8 mouse cellular contexts compared by ENCODE assay signal in genomic region chr15:5117031-5117601, GRCm38 (mm10). TPM values are rescaled to one million over a fixed set of nuclear protein-coding genes. Genes with fewer than 3 reads are reported as not detected.
DNase-seq lines count a peak whose midpoint lies in the region; ATAC-seq and TF ChIP-seq lines count a peak whose summit lies in the region.

No protein-coding gene starts in this region.

- H3K9ac ChIP-seq in lung, embryonic 14.5 days = peak overlapping the region; percentile 92
- H3K9ac ChIP-seq in intestine, embryonic 14.5 days (ENCODE audit: low read length) = peak overlapping the region; percentile 92

- H3K9me3 ChIP-seq in lung, embryonic 14.5 days (ENCODE audit: low read depth, low read length) = no peaks in the 10 kb centered on the region
- H3K9me3 ChIP-seq in embryonic facial prominence, embryonic 10.5 days = no peaks in the 10 kb centered on the region
- H3K9me3 ChIP-seq in intestine, embryonic 14.5 days (ENCODE audit: control insufficient read depth, low read length) = no peaks in the 10 kb centered on the region
- no peaks in the 10 kb centered on the region for H3K9me3 ChIP-seq in megakaryocyte, embryonic 14.5 days

- no peak for TF ChIP-seq CTCF in lung, embryonic 14.5 days (IDR thresholded peaks at IDR 0.05; ENCODE audit: low read depth)

- ATAC-seq in lung, embryonic 14.5 days (ENCODE audit: insufficient read depth) = no peak
- no peak for ATAC-seq in intestine, embryonic 14.5 days (replicated peaks; ENCODE audit: low FRiP score, low TSS enrichment, low read depth)

- peak overlapping the region; percentile 88 for H3K27ac ChIP-seq in lung, embryonic 14.5 days (ENCODE audit: low read depth)
- peak overlapping the region; percentile 93 for H3K27ac ChIP-seq in embryonic facial prominence, embryonic 10.5 days (replicated peaks)
- peak overlapping the region; percentile 89 for H3K27ac ChIP-seq in intestine, embryonic 14.5 days (ENCODE audit: low read depth)

- H3K27me3 ChIP-seq in lung, embryonic 14.5 days (ENCODE audit: insufficient read depth, low read length) = no peaks in the 10 kb centered on the region
- H3K27me3 ChIP-seq in embryonic facial prominence, embryonic 10.5 days (replicated peaks; ENCODE audit: low read depth, poor library complexity, severe bottlenecking) = no peaks in the 10 kb centered on the region
- H3K27me3 ChIP-seq in intestine, embryonic 14.5 days (replicated peaks; ENCODE audit: control insufficient read depth, insufficient read depth, low read length) = no peaks in the 10 kb centered on the region
- H3K27me3 ChIP-seq in megakaryocyte, embryonic 14.5 days (replicated peaks) = peaks cover 7% of the 10 kb centered on the region

- intact Hi-C loops in left cerebral cortex, postnatal 10 days (cut with DNase I) = loop anchor here (5.0 kb wide), 1 partner anchor 70 kb away; the partner anchor contains the start of gene Ttc33

- H3K4me3 ChIP-seq in lung, embryonic 14.5 days (ENCODE audit: low read depth, low read length) = peak overlapping the region; percentile 86
- H3K4me3 ChIP-seq in embryonic facial prominence, embryonic 10.5 days = peak overlapping the region; percentile 87
- H3K4me3 ChIP-seq in intestine, embryonic 14.5 days (ENCODE audit: low read depth, low read length) = peak overlapping the region; percentile 95
- H3K4me3 ChIP-seq in megakaryocyte, embryonic 14.5 days (replicated peaks) = peak overlapping the region; percentile 99

- H3K4me1 ChIP-seq in lung, embryonic 14.5 days (ENCODE audit: insufficient read depth) = no peaks in the 10 kb centered on the region
- peaks cover 20% of the 10 kb centered on the region for H3K4me1 ChIP-seq in embryonic facial prominence, embryonic 10.5 days
- peaks cover 16% of the 10 kb centered on the region for H3K4me1 ChIP-seq in intestine, embryonic 14.5 days (replicated peaks; ENCODE audit: control insufficient read depth, insufficient read depth, low read length)
- peaks cover 54% of the 10 kb centered on the region for H3K4me1 ChIP-seq in megakaryocyte, embryonic 14.5 days

- H3K36me3 ChIP-seq in lung, embryonic 14.5 days (ENCODE audit: insufficient read depth) = peaks cover 46% of the 10 kb centered on the region
- H3K36me3 ChIP-seq in embryonic facial prominence, embryonic 10.5 days (replicated peaks) = peaks cover 50% of the 10 kb centered on the region
- peaks cover 47% of the 10 kb centered on the region for H3K36me3 ChIP-seq in intestine, embryonic 14.5 days (ENCODE audit: control insufficient read depth, insufficient read depth, low read length)
- peaks cover 46% of the 10 kb centered on the region for H3K36me3 ChIP-seq in megakaryocyte, embryonic 14.5 days (replicated peaks; ENCODE audit: low read length)

- DNase-seq in lung, embryonic 14.5 days = no peak
- DNase-seq in lung, postnatal 14 days = no peak
- DNase-seq in embryonic facial prominence, embryonic 10.5 days (ENCODE audit: low spot score) = no peak
- DNase-seq in intestine, embryonic 14.5 days (ENCODE audit: low spot score) = no peak
- no peak for DNase-seq in ovary, postnatal 10 days (ENCODE audit: low spot score)
- no peak for DNase-seq in left cerebral cortex, postnatal 10 days (ENCODE audit: extremely low spot score in 1 of 2, low spot score in 2 of 2)
- DNase-seq in layer of hippocampus, postnatal 25 days (ENCODE audit: extremely low spot score in 1 of 2, low spot score in 1 of 2) = no peak

- under 1% methylated on average over 22 of the region's 22 CpGs for WGBS in lung, embryonic 14.5 days
- 3% methylated on average over 22 of the region's 22 CpGs for WGBS in embryonic facial prominence, embryonic 10.5 days
- WGBS in intestine, embryonic 14.5 days = 1% methylated on average over 22 of the region's 22 CpGs

- peak overlapping the region; percentile 89 for H3K4me2 ChIP-seq in lung, embryonic 14.5 days
- peak overlapping the region; percentile 89 for H3K4me2 ChIP-seq in intestine, embryonic 14.5 days (ENCODE audit: low read length)

RNA-seq across cellular contexts. Expression of gene Rpl37, which starts 0.7 kb away (rescaled TPM):
- 683 and 808 TPM in 2 replicates for polyA plus RNA-seq in lung, embryonic 14.5 days (2014; fragmentation: Nextera tagmentation; extraction: Ambion mirVana)
- polyA plus RNA-seq in embryonic facial prominence, embryonic 10.5 days (2016; fragmentation: Nextera tagmentation; extraction: Ambion mirVana) = 494 and 521 TPM in 2 replicates
- 807 and 885 TPM in 2 replicates for polyA plus RNA-seq in intestine, embryonic 14.5 days (2014; fragmentation: Nextera tagmentation; extraction: Ambion mirVana)
- 7.1 and 79.8 TPM in 2 replicates for polyA plus RNA-seq in megakaryocyte, embryonic 14.5 days (2012; ENCODE audit: insufficient read depth, low replicate concordance)
- total RNA-seq in left cerebral cortex, postnatal 10 days (2021) = 100 to 1,000 TPM; 247 to 251 TPM
- 100 to 1,000 TPM; 267 to 278 TPM for total RNA-seq in layer of hippocampus, postnatal 25 days (2021)

RNA-seq across cellular contexts. Expression of gene Card6, which starts 8.8 kb away (rescaled TPM):
- 1.7 and 2.2 TPM in 2 replicates for polyA plus RNA-seq in lung, embryonic 14.5 days (2014; fragmentation: Nextera tagmentation; extraction: Ambion mirVana)
- 0.52 and 0.95 TPM in 2 replicates for polyA plus RNA-seq in embryonic facial prominence, embryonic 10.5 days (2016; fragmentation: Nextera tagmentation; extraction: Ambion mirVana)
- 1.1 and 1.4 TPM in 2 replicates for polyA plus RNA-seq in intestine, embryonic 14.5 days (2014; fragmentation: Nextera tagmentation; extraction: Ambion mirVana)
- 0.09 TPM in 1 of 2 replicates, not detected in the other for polyA plus RNA-seq in megakaryocyte, embryonic 14.5 days (2012; ENCODE audit: insufficient read depth, low replicate concordance)
- under 1 TPM; 0.73 to 0.88 TPM for total RNA-seq in left cerebral cortex, postnatal 10 days (2021)
- total RNA-seq in layer of hippocampus, postnatal 25 days (2021) = 1 to 10 TPM; 4.3 to 4.9 TPM

RNA-seq across cellular contexts. Expression of gene Prkaa1, which starts 26.5 kb away (rescaled TPM):
- 22.3 and 23.3 TPM in 2 replicates for polyA plus RNA-seq in lung, embryonic 14.5 days (2014; fragmentation: Nextera tagmentation; extraction: Ambion mirVana)
- 15.2 and 16.0 TPM in 2 replicates for polyA plus RNA-seq in embryonic facial prominence, embryonic 10.5 days (2016; fragmentation: Nextera tagmentation; extraction: Ambion mirVana)
- polyA plus RNA-seq in intestine, embryonic 14.5 days (2014; fragmentation: Nextera tagmentation; extraction: Ambion mirVana) = 26.0 and 27.5 TPM in 2 replicates
- polyA plus RNA-seq in megakaryocyte, embryonic 14.5 days (2012; ENCODE audit: insufficient read depth, low replicate concordance) = 0.47 and 0.93 TPM in 2 replicates
- total RNA-seq in left cerebral cortex, postnatal 10 days (2021) = 10 to 100 TPM; 15.7 to 18.2 TPM
- total RNA-seq in layer of hippocampus, postnatal 25 days (2021) = 10 to 100 TPM; 21.9 to 23.3 TPM

RNA-seq across cellular contexts. Expression of gene C7, which starts 53.6 kb away (rescaled TPM):
- polyA plus RNA-seq in lung, embryonic 14.5 days (2014; fragmentation: Nextera tagmentation; extraction: Ambion mirVana) = 0.11 and 0.34 TPM in 2 replicates
- polyA plus RNA-seq in embryonic facial prominence, embryonic 10.5 days (2016; fragmentation: Nextera tagmentation; extraction: Ambion mirVana) = 0.08 and 0.09 TPM in 2 replicates
- 0.11 TPM in 2 replicates for polyA plus RNA-seq in intestine, embryonic 14.5 days (2014; fragmentation: Nextera tagmentation; extraction: Ambion mirVana)
- polyA plus RNA-seq in megakaryocyte, embryonic 14.5 days (2012; ENCODE audit: insufficient read depth, low replicate concordance) = not detected in 2 replicates
- under 1 TPM; 0.47 to 0.81 TPM for total RNA-seq in left cerebral cortex, postnatal 10 days (2021)
- total RNA-seq in layer of hippocampus, postnatal 25 days (2021) = under 1 TPM; 0.25 to 0.35 TPM
